In the genomic region with DNA sequence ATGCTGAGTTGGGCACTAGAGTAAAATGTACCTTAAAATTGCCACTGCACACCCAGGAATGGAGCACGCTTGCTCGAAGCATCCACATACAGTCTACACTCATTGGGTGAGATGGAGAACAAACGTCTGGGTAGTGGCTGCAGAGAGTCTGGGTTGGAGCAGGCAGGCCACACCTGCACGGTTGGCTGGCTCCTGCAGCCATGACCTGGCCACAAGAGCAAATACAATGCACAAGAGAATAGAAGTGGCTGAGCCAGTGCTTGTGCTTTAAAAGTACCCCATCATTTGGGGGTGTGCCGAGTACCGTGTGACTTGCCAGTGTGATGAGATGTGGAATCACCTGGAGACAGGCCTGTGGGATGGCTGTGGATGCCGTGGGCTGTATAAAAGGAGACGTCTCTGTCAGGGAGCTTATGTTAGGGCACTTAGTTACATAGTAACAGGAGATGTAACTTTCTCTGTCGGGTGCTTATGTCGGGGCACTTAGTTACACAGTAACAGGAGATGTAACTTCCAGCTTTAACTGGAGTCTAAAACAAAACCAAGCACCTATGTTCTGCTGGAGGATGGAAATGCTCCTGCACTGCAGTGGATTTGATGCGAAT, we compare ENCODE assay signal across 19 mouse cellular contexts. TPM values are rescaled to one million over a fixed set of nuclear protein-coding genes. Genes with fewer than 3 reads are reported as not detected.
DNase-seq lines count a peak whose midpoint lies in the region; ATAC-seq and TF ChIP-seq lines count a peak whose summit lies in the region.
"Had no signal": no experiment of that assay in that cellular context is flagged by ENCODE, and none has a peak within 500 bp of the region (broad histone marks: within the 10 kb centered on the region; RNA-seq: fewer than 3 reads in every experiment).

No protein-coding gene starts in this region.

- H3K27ac ChIP-seq in liver, embryonic 11.5 days (ENCODE audit: low read depth, low read length), result no peak overlapping the region
- no peak overlapping the region for H3K27ac ChIP-seq in liver, embryonic 12.5 days
- no peak overlapping the region for H3K27ac ChIP-seq in kidney, adult 2 months (ENCODE audit: insufficient read depth, low read depth, low read length)
- H3K27ac ChIP-seq in kidney, embryonic 15.5 days, result peak overlapping the region; percentile 96
- H3K27ac ChIP-seq: embryonic facial prominence, embryonic 13.5 days; forebrain, embryonic 12.5 days; heart, embryonic 13.5 days had no signal

- 0 out of 2 replicates have a peak overlapping the region, but pooled peaks have one; percentile 8 for H3K4me2 ChIP-seq in liver, embryonic 11.5 days
- no peak overlapping the region for H3K4me2 ChIP-seq in liver, embryonic 12.5 days
- peak overlapping the region; percentile 17 for H3K4me2 ChIP-seq in kidney, embryonic 15.5 days
- H3K4me2 ChIP-seq: embryonic facial prominence, embryonic 13.5 days; forebrain, embryonic 12.5 days; heart, embryonic 13.5 days had no signal

- no peak for DNase-seq in liver, embryonic 11.5 days (ENCODE audit: low spot score)
- DNase-seq in kidney, adult 2 months, result peak; percentile 67
- DNase-seq in kidney, postnatal 14 days, result peak; percentile 34
- no peak for DNase-seq in heart, adult 11 months
- no peak for DNase-seq in frontal cortex, postnatal 36 days (ENCODE audit: low spot score in 2 of 2)
- no peak for DNase-seq in spleen, postnatal 10 days (ENCODE audit: low spot score in 2 of 2)
- DNase-seq: adrenal gland, postnatal 25 days; cerebellum, adult 18-20 months; cerebellum, adult 9-11 months; cerebellum, postnatal 36 days; gastrocnemius, postnatal 25 days; heart, postnatal 36 days had no signal

- WGBS in liver, embryonic 11.5 days, result 73% methylated on average over 11 of the region's 11 CpGs
- WGBS in liver, embryonic 12.5 days (ENCODE audit: insufficient replicate concordance), result 61% methylated on average over 11 of the region's 11 CpGs
- 36% methylated on average over 11 of the region's 11 CpGs for WGBS in kidney, adult 2 months
- WGBS in kidney, embryonic 15.5 days, result 53% methylated on average over 11 of the region's 11 CpGs

- H3K36me3 ChIP-seq in liver, embryonic 11.5 days (ENCODE audit: control insufficient read depth, insufficient read depth, low read length), result no peaks in the 10 kb centered on the region
- H3K36me3 ChIP-seq in liver, embryonic 12.5 days, result no peaks in the 10 kb centered on the region
- H3K36me3 ChIP-seq in kidney, adult 2 months (ENCODE audit: control insufficient read depth, insufficient read depth, low read length), result no peaks in the 10 kb centered on the region
- no peaks in the 10 kb centered on the region for H3K36me3 ChIP-seq in kidney, embryonic 15.5 days
- H3K36me3 ChIP-seq: embryonic facial prominence, embryonic 13.5 days; forebrain, embryonic 12.5 days; heart, embryonic 13.5 days had no signal

- no peak for TF ChIP-seq POLR2A in kidney, adult 2 months (IDR thresholded peaks at IDR 0.05; ENCODE audit: low read depth, low read length)

- no peak overlapping the region for H3K4me3 ChIP-seq in liver, embryonic 11.5 days (ENCODE audit: low read depth, low read length)
- no peak overlapping the region for H3K4me3 ChIP-seq in liver, embryonic 12.5 days
- no peak overlapping the region for H3K4me3 ChIP-seq in kidney, adult 2 months (ENCODE audit: insufficient read depth, low read depth, low read length)
- no peak overlapping the region for H3K4me3 ChIP-seq in kidney, embryonic 15.5 days (replicated peaks)
- H3K4me3 ChIP-seq: embryonic facial prominence, embryonic 13.5 days; forebrain, embryonic 12.5 days; heart, embryonic 13.5 days had no signal

- H3K4me1 ChIP-seq in liver, embryonic 11.5 days (replicated peaks; ENCODE audit: control insufficient read depth, insufficient read depth, low read length), result no peaks in the 10 kb centered on the region
- peaks cover 17% of the 10 kb centered on the region for H3K4me1 ChIP-seq in liver, embryonic 12.5 days
- peaks cover 16% of the 10 kb centered on the region for H3K4me1 ChIP-seq in kidney, adult 2 months (ENCODE audit: control insufficient read depth, insufficient read depth, low read length)
- H3K4me1 ChIP-seq in kidney, embryonic 15.5 days, result peaks cover 68% of the 10 kb centered on the region

- H3K9ac ChIP-seq in liver, embryonic 11.5 days (ENCODE audit: low read depth, low read length), result no peak overlapping the region
- H3K9ac ChIP-seq in liver, embryonic 12.5 days, result no peak overlapping the region
- H3K9ac ChIP-seq in kidney, embryonic 15.5 days, result no peak overlapping the region
- H3K9ac ChIP-seq: embryonic facial prominence, embryonic 13.5 days; forebrain, embryonic 12.5 days; heart, embryonic 13.5 days had no signal

- no peak for ATAC-seq in liver, embryonic 11.5 days (replicated peaks; ENCODE audit: low FRiP score)
- ATAC-seq in liver, embryonic 12.5 days, result no peak
- peak; percentile 23; the same call in 1 of the 2 replicates for ATAC-seq in kidney, embryonic 15.5 days (replicated peaks; ENCODE audit: low FRiP score)
- ATAC-seq: activated CD4-positive, CD25-positive, alpha-beta regulatory T cell, adult 4 months; forebrain, embryonic 16.5 days had no signal

- TF ChIP-seq CTCF in kidney, adult 2 months (conservative IDR thresholded peaks at IDR 0.05; ENCODE audit: insufficient read depth, insufficient read length, low read depth, low read length), result no peak

- H3K27me3 ChIP-seq in liver, embryonic 11.5 days (replicated peaks; ENCODE audit: control insufficient read depth, insufficient read depth, low read length), result peaks cover 55% of the 10 kb centered on the region
- H3K27me3 ChIP-seq in liver, embryonic 12.5 days (replicated peaks), result peaks cover 81% of the 10 kb centered on the region
- H3K27me3 ChIP-seq in kidney, adult 2 months (replicated peaks; ENCODE audit: control insufficient read depth, insufficient read depth, low read length), result no peaks in the 10 kb centered on the region; the same call in 1 of the 2 replicates
- H3K27me3 ChIP-seq in kidney, embryonic 15.5 days, result peaks cover 12% of the 10 kb centered on the region

- peaks cover 3% of the 10 kb centered on the region; the same call in 1 of the 2 replicates for H3K9me3 ChIP-seq in liver, embryonic 11.5 days (ENCODE audit: control insufficient read depth, low read length)
- peaks cover 5% of the 10 kb centered on the region; the same call in 1 of the 2 replicates for H3K9me3 ChIP-seq in liver, embryonic 12.5 days (replicated peaks)
- no peaks in the 10 kb centered on the region for H3K9me3 ChIP-seq in kidney, embryonic 15.5 days (replicated peaks)
- H3K9me3 ChIP-seq: embryonic facial prominence, embryonic 13.5 days; forebrain, embryonic 12.5 days; heart, embryonic 13.5 days had no signal

RNA-seq across cellular contexts. Expression of gene Gm266, which starts 3.7 kb away (rescaled TPM):
- 4.9 and 5.6 TPM in 2 replicates for polyA plus RNA-seq in liver, embryonic 11.5 days (2014; fragmentation: Nextera tagmentation; extraction: Ambion mirVana)
- 1.8 and 2.4 TPM in 2 replicates for polyA plus RNA-seq in liver, embryonic 12.5 days (2016; fragmentation: Nextera tagmentation; extraction: Ambion mirVana)
- 2.8 and 4.3 TPM in 2 replicates for polyA plus RNA-seq in kidney, adult 2 months (2012; rRNA removed)
- 91.7 and 93.3 TPM in 2 replicates for polyA plus RNA-seq in kidney, embryonic 15.5 days (2015; fragmentation: Nextera tagmentation; extraction: Ambion mirVana)
- polyA plus RNA-seq: activated CD4-positive, CD25-positive, alpha-beta regulatory T cell, adult 4 months had no signal

RNA-seq across cellular contexts. Expression of gene Tnfaip2, which starts 47.1 kb away (rescaled TPM):
- polyA plus RNA-seq in liver, embryonic 11.5 days (2014; fragmentation: Nextera tagmentation; extraction: Ambion mirVana), result 107 TPM in 2 replicates
- 88.6 and 94.9 TPM in 2 replicates for polyA plus RNA-seq in liver, embryonic 12.5 days (2016; fragmentation: Nextera tagmentation; extraction: Ambion mirVana)
- 48.5 and 56.2 TPM in 2 replicates for polyA plus RNA-seq in kidney, adult 2 months (2012; rRNA removed)
- polyA plus RNA-seq in kidney, embryonic 15.5 days (2015; fragmentation: Nextera tagmentation; extraction: Ambion mirVana), result 19.5 and 22.9 TPM in 2 replicates
- polyA plus RNA-seq: activated CD4-positive, CD25-positive, alpha-beta regulatory T cell, adult 4 months had no signal

RNA-seq across cellular contexts. Expression of gene Eif5, which starts 48.5 kb away (rescaled TPM):
- polyA plus RNA-seq in liver, embryonic 11.5 days (2014; fragmentation: Nextera tagmentation; extraction: Ambion mirVana), result 623 and 628 TPM in 2 replicates
- polyA plus RNA-seq in liver, embryonic 12.5 days (2016; fragmentation: Nextera tagmentation; extraction: Ambion mirVana), result 664 and 670 TPM in 2 replicates
- polyA plus RNA-seq in kidney, adult 2 months (2012; rRNA removed), result 90.3 and 91.1 TPM in 2 replicates
- polyA plus RNA-seq in kidney, embryonic 15.5 days (2015; fragmentation: Nextera tagmentation; extraction: Ambion mirVana), result 577 and 624 TPM in 2 replicates

Comparison
In these comparisons a context has a peak if more than half of its experiments do, and no peak if none do; other contexts are left out.
1. RNA of gene Gm266, which starts 3.7 kb away (polyA plus RNA-seq): 91.7 to 93.3 TPM in kidney, embryonic 15.5 days; 4.9 to 5.6 TPM in liver, embryonic 11.5 days, 2.8 to 4.3 TPM in kidney, adult 2 months and 1.8 to 2.4 TPM in liver, embryonic 12.5 days; every median in the first group is over 10 times any median in the second.
2. DNase-seq: peak in kidney, adult 2 months (single experiment) and kidney, postnatal 14 days (single experiment); none in liver, embryonic 11.5 days (single experiment), heart, adult 11 months (single experiment), frontal cortex, postnatal 36 days (0 of 2) and spleen, postnatal 10 days (0 of 2).